26 mouse cellular contexts compared by ENCODE assay signal in genomic region chr16:23944801-23945200, GRCm38 (mm10). TPM values are rescaled to one million over a fixed set of nuclear protein-coding genes. Genes with fewer than 3 reads are reported as not detected.
"Had no signal": no experiment of that assay in that cellular context is flagged by ENCODE, and none has a peak within 500 bp of the region (broad histone marks: within the 10 kb centered on the region; RNA-seq: fewer than 3 reads in every experiment).

No protein-coding gene starts in this region.

- H3K27ac ChIP-seq: kidney, postnatal 0 days; layer of hippocampus, adult 2 months; limb, embryonic 12.5 days; liver, embryonic 12.5 days; liver, embryonic 15.5 days; macrophage; midbrain, embryonic 12.5 days; midbrain, embryonic 15.5 days; neural tube, embryonic 12.5 days; neural tube, embryonic 15.5 days had no signal

- H3K36me3 ChIP-seq: limb, embryonic 12.5 days; liver, embryonic 12.5 days; liver, embryonic 15.5 days; midbrain, embryonic 12.5 days; midbrain, embryonic 15.5 days; neural tube, embryonic 12.5 days; neural tube, embryonic 15.5 days had no signal

- DNase-seq: kidney, adult 2 months; kidney, postnatal 25 days; layer of hippocampus, adult 9-11 months; liver; lung, adult 18-20 months; lung, postnatal 14 days; thymus, adult 18-20 months; thymus, postnatal 36 days had no signal

- H3K4me2 ChIP-seq: limb, embryonic 12.5 days; liver, embryonic 12.5 days; liver, embryonic 15.5 days; midbrain, embryonic 12.5 days; midbrain, embryonic 15.5 days; neural tube, embryonic 12.5 days; neural tube, embryonic 15.5 days had no signal

- H3K9me3 ChIP-seq: limb, embryonic 12.5 days; liver, embryonic 12.5 days; liver, embryonic 15.5 days; midbrain, embryonic 12.5 days; midbrain, embryonic 15.5 days; neural tube, embryonic 12.5 days; neural tube, embryonic 15.5 days had no signal

- H3K4me1 ChIP-seq: limb, embryonic 12.5 days; liver, embryonic 12.5 days; liver, embryonic 15.5 days; midbrain, embryonic 12.5 days; midbrain, embryonic 15.5 days; neural tube, embryonic 12.5 days; neural tube, embryonic 15.5 days had no signal

- H3K27me3 ChIP-seq: limb, embryonic 12.5 days; liver, embryonic 12.5 days; liver, embryonic 15.5 days; midbrain, embryonic 12.5 days; midbrain, embryonic 15.5 days; neural tube, embryonic 12.5 days; neural tube, embryonic 15.5 days had no signal

- ATAC-seq: liver, embryonic 12.5 days; midbrain, embryonic 15.5 days had no signal

- H3K4me3 ChIP-seq: layer of hippocampus, adult 2 months; limb, embryonic 12.5 days; liver, embryonic 12.5 days; liver, embryonic 15.5 days; midbrain, embryonic 12.5 days; midbrain, embryonic 15.5 days; neural tube, embryonic 12.5 days; neural tube, embryonic 15.5 days had no signal

- H3K9ac ChIP-seq: limb, embryonic 12.5 days; liver, embryonic 12.5 days; liver, embryonic 15.5 days; midbrain, embryonic 12.5 days; midbrain, embryonic 15.5 days; neural tube, embryonic 12.5 days; neural tube, embryonic 15.5 days had no signal

RNA-seq across cellular contexts. Expression of gene Rtp2, which starts 12.6 kb away (rescaled TPM):
- polyA plus RNA-seq: kidney, adult 2 months; kidney, embryonic 14.5 days; kidney, postnatal 0 days; large intestine, adult 2 months; limb, embryonic 12.5 days; liver, embryonic 12.5 days; liver, embryonic 15.5 days; lung, embryonic 16.5 days; macrophage; midbrain, embryonic 12.5 days; neural tube, embryonic 12.5 days; neural tube, embryonic 15.5 days; small intestine, adult 2 months; spleen, adult 2 months; stomach, embryonic 16.5 days; urinary bladder, adult 2 months had no signal

RNA-seq across cellular contexts. Expression of gene Gm37419, which starts 43.5 kb away (rescaled TPM):
- polyA plus RNA-seq: kidney, adult 2 months; kidney, embryonic 14.5 days; kidney, postnatal 0 days; large intestine, adult 2 months; limb, embryonic 12.5 days; liver, embryonic 12.5 days; liver, embryonic 15.5 days; lung, embryonic 16.5 days; macrophage; midbrain, embryonic 12.5 days; midbrain, embryonic 15.5 days; neural tube, embryonic 12.5 days; neural tube, embryonic 15.5 days; small intestine, adult 2 months; spleen, adult 2 months; stomach, embryonic 16.5 days; testis, adult 2 months; urinary bladder, adult 2 months had no signal

RNA-seq across cellular contexts. Expression of gene Sst, which starts 54.0 kb away (rescaled TPM):
- polyA plus RNA-seq: kidney, adult 2 months; kidney, postnatal 0 days; liver, embryonic 12.5 days; lung, embryonic 16.5 days; macrophage; spleen, adult 2 months; testis, adult 2 months; urinary bladder, adult 2 months had no signal
